Mouse (Mus musculus) 3134 (cell line): ENCODE measurements around the gene Adamts7.

ENCODE experiments used
- DNase-seq: peaks from one replicate; pipeline ENCODE4 v3.0.0-alpha.2; 2011; ENCODE audit warnings: low spot score; ENCODE audit not compliant: insufficient read length; ENCODE audit errors: extremely low read depth

The Adamts7 gene

GRCm38 (mm10) chr9:90196262-90196661 lies 33.4 kb downstream of the Adamts7 start:
- no peak for DNase-seq

GRCm38 (mm10) chr9:90197116-90197665 lies 34.3 kb downstream of the Adamts7 start:
- no peak for DNase-seq

GRCm38 (mm10) chr9:90197866-90198383 lies 35.1 kb downstream of the Adamts7 start:
- no peak for DNase-seq

DNA sequence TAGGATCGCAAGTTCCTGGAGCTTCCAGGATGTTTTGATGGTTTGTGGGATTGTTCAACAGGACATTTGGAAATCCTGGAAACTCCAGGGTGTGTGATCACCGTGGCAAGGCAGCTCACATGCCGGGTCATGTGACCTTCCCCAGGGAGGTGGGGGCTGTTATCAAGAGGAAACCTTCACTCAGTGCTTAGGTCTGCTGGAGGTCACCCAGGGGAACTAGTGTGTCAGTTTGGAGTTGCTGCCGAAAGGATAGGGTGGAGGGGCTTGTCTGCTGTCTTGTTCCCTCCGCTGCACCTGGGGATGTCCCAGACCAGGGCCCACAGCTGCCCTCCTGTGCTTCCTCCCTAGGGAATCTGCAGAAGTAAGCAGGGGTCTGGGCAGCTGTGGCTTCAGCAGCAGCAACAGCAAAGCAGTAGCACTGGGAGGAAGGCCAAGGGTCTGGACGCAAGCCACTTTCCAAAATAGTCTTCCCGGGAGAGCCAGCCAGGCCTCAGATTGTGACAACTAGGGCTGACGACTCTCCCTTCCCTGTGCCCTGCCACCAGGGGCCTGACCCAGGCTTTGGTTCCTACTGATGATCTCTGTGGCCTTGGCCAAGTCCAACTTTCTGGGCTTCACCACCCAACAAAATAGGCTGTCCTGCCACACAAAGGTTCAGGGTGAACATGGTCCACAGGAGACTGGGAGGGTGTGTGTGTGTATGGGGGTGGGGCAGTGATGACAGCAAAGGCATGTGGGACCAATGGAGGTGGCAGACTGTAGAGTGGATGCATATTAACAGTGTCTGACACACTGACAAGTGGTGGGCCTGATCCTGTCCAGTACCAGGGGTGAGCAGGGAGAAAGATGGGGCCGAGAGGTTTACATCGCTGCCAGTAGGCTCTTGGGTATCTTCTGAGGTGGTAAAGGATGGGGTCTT lies 35.9 kb downstream of the Adamts7 start:
- DNase-seq, result peak; percentile 73

DNA sequence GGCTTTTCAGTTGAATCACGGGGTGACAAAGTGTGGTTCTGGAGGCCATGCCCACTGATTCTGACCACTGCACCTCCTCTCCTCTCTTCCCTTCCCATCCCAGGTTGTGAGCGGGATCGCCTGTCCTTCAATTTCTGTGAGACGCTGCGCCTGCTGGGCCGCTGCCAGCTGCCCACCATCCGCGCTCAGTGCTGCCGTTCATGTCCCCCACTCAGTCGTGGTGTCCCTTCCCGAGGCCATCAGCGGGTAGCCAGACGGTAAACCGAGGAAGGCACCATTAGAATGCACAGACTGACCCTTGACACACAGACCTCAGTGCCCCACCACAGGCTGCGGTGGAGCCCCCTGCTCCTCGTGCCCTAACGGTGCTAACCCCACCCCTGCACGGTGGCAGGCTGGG lies 36.7 kb downstream of the Adamts7 start:
- DNase-seq, result no peak

DNA sequence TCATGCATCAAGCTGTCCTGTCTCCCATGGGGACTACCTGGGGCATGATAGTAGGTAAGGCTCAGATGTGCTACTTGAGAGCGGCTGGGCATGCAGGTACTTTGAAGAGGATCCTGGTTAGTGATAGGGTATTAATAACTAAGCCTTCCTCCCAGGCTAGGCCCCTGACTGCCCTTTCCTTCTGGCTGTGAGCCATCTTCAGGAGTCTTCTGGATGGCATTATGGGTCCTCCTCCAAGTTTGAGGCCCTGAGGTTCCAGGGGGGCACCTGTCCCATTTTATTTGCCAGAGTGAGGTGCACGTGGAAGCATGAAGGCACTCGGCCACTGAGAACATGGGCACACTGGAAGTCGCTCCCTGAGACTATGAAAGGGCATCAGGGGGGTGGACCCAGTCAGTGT lies 37.6 kb downstream of the Adamts7 start:
- DNase-seq, result no peak

- no peak for DNase-seq
Measured at GRCm38 (mm10) chr9:90201096-90201495, 38.2 kb downstream of the Adamts7 start.

DNA sequence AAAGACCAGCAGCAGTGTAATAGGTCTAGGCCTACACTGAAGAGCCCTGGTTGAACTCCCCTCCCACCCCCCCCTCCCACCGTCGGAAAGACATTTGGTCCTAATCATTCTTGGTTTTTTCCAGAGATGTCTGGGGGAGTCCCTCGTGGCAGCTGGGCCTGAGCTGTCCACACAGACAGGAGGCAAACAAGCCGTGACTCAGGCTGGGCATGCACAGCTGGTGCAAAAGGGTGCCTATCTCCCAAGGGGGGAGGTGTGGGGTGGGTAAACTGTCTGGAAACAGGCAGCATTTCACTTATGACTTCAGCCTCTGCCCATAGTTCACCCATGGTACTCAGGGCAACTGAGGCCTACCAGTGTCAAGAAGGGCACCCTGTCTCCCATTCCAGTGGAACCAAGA lies 38.7 kb downstream of the Adamts7 start:
- DNase-seq, result peak; percentile 34

DNA sequence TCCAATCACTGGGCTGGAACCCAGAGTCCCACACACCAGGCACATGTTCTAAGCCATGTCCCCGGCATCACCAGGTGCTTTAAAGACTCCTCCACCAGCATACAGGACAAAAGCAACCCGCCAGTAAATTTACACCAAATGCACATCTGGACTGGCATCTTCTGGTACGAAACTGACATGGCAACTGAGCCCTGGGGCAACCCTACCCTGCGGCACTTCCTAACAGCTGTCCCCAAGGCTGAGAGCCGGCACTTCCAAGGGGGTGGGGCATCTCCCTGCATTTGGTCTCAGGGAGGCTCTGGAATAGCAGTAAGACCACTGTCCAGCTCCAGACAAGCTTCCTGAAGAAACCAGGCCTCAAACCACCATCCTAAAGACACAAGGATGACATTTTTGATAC lies 40.4 kb downstream of the Adamts7 start:
- DNase-seq, result no peak

DNA sequence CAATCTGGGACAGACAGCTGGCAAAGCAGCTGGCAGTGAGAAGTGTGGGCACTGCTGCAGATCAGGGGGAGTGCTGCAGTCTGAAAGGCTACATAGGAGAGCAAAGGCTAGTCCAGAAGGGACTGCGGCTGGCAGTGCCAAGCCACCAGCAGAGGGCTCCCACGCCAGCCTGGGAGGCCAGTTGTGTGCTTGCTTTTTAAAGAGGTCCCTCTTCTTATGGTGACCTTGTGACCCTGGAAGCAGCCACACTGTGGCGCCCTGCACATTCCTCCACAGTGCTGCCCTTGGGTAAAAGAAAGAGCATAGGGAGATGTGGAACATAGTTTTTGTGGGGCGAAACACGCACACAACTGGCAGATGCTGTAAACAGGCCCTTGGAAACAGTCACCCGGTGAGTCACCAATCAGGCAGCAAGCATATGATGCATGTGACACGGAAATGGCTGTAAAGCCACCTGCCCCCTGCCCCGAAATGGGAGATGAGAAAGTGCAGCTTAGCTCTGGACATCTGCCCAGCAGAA lies 41.6 kb downstream of the Adamts7 start:
- DNase-seq, result peak; percentile 66

DNA sequence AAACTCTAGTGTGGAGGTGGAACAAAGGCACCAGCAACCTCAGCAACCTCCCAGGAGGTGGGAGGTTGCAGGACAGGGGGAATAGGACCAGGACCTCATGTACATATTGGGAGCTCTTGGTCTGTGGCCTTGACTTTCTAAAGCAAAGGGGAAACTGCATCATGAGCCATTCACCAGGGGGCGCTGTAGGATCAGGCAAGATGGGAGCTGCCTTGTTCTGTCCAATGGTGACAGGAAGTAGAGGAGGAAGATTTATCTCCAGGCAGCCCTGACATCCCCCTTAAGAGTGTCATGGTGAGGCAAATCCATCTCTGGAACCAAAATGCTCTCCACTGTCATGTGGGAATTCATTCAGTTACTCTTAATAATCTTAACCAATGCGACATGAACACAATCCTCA lies 43.6 kb downstream of the Adamts7 start:
- peak; percentile 35 for DNase-seq

DNA sequence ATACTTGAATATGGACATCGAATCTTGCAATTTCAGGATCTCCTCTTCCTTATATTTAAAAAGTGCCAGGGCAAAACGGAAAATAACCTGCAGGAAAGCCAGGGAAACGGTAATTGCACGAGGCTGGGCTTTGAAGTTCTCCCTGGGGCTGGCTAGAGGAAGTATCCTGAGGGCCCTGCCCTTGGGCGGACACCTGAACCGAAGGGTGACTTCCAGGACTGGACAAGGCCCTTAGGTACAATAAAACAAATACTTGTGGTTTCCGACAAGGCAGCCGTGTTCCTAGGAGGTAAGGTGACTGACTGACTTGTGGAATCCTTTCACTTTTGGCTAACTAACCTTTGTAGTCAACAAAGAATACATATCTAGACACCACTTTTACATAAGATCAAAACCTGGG lies 44.9 kb downstream of the Adamts7 start:
- DNase-seq, result no peak

GRCm38 (mm10) chr9:90208655-90209054 lies 45.8 kb downstream of the Adamts7 start:
- DNase-seq, result no peak

- DNase-seq, result no peak
Measured at GRCm38 (mm10) chr9:90213127-90213526, 50.3 kb downstream of the Adamts7 start.

DNA sequence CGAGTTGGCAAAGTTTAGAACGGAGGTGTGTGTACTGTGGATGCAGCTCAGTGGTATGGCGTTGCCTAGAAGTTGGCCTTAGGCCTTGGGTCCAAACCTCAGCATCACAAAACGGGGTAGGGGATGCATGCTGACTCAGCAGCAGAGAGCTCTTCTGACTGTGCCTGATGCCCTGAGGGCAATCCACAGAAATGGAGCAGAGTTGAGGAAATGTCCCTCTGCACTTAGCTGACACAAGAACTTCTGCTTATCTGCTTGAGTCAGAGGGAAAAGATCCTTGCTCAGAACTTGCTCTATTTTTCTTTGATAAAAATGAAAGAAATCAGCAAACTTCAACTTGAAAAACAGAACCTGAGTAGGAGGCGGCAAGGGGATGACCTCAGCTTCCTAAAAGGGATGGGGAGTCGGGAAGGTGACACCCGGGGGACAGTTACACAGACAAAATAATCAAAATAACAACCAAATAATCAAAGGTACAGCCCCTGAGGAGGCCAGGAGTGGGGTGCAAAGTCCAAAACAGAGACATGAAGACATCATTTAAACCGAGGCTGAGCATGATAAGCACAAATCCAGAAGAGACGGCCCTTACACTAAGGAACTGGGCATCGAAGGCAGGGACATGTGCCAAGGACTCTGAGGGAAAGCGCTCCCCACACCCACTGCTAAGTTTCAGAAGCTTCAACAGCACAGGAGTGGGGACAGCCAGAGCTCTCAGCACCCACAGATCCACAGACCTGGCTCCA lies 53.6 kb downstream of the Adamts7 start:
- DNase-seq, result no peak

- DNase-seq, result no peak
Measured at GRCm38 (mm10) chr9:90217501-90217900, 54.6 kb downstream of the Adamts7 start.

DNA sequence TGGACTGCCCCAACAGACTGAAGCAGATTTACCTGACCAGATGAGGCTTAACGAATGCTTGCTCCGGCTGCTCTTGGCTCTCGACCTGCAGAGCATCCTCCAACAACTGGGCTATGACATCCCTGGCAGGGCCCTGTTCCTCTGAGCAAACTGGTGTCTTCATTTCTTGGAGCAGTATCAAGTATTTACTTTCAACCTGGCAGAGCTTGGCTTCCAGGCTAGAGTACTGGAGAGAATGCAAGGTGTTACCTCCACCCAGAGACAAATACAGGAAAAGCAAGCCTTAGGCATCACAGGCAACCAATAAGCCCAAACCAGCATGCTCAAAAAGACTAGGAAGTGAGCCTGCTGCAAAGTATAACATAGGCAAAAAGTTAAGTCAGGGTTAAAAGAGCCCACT lies 59.4 kb downstream of the Adamts7 start:
- no peak for DNase-seq

DNA sequence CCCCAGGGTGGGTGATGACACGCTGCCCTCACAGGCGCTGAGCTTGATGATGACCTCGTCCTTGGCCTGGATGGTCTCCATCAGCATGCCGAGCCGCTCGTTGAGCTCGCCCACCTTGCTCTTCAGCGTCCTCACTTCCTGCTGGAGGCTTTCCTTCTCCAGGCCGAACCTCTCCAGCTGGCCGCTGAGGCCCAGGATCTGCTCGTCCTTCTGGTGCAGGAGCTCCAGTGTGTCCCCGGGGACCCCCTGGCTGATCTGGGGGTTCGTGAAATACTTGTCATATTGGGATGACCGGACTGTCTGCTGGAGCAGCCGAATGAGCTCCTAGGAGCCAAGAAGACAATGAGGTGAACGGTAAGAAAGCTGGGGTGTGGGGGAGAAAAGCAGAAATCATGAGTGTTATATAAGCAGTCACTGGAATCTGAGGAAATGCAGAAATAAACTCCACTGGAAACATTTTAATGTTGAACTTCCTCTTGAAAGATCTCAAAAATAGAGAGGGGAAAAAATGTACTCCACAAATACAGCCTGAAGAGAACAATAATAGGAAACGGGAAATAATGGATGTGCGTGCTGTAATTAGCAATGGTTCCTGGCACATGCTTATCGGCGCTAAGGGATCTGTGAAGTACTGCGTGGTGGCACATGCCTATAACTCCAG lies 63.3 kb downstream of the Adamts7 start:
- DNase-seq, result no peak

DNA sequence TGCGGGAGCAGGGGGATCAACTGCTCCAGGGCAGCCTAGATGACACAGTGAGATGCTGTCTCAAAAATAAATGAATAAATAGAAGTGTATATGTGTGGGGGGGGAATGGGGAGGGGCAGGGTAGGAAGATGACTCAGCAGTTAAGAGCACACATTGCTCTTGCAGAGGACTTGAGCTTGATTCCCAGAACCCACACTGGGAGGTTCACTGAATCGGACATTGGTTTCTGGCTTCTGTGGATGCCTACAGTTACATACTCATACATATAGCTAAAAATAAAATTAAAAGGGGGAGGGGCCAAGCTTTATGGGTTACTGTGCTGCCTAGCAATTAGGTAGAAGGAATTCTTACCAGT lies 63.9 kb downstream of the Adamts7 start:
- no peak for DNase-seq

- no peak for DNase-seq
Measured at GRCm38 (mm10) chr9:90227171-90227570, 64.3 kb downstream of the Adamts7 start.
